Mouse (Mus musculus) MN1 (cell line): Measurements from ENCODE around the gene Lsamp.

Source experiments
- DNase-seq: peaks from one replicate; pipeline ENCODE4 v3.0.0-alpha.2; 2016; ENCODE audit warnings: low spot score

Gene Lsamp

DNA sequence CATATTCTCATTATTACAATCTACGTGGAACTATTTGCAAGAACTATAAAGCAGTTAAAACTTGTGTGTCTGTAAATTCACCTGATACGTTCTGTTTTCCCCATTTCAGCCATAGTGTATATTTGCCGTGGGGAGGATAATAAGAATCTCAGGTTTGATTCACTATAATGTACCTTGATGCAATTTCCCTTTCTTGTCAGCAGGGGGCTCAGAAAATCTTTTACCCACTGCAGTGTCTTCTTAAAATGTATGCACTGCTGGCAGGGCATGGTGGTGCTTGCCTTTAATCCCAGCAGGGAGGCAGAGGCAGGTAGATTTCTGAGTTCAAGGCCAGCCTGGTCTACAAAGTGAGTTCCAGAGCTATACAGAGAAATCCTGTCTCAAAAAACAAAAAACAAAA, 287.7 kb downstream of the Lsamp start:
- no peak for DNase-seq

DNA sequence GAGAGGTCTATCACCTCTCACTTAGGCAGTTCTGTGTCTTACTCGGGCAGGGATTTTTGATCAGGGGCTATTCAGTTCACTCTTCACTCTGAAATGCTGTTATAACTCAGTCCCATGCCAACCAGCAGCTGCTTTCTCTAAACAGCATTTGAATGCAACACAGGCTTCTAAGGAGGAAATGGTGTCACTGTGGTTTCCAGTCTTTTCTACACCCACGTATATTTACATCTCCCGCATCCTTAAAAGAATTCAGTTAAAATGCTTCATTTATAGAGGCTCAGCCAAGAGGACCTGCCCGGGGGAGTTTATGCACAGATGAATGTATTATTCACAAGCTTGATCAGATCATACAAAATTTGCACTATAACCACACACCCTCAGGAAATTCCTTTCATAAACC, 306.0 kb downstream of the Lsamp start:
- DNase-seq: no peak

DNA sequence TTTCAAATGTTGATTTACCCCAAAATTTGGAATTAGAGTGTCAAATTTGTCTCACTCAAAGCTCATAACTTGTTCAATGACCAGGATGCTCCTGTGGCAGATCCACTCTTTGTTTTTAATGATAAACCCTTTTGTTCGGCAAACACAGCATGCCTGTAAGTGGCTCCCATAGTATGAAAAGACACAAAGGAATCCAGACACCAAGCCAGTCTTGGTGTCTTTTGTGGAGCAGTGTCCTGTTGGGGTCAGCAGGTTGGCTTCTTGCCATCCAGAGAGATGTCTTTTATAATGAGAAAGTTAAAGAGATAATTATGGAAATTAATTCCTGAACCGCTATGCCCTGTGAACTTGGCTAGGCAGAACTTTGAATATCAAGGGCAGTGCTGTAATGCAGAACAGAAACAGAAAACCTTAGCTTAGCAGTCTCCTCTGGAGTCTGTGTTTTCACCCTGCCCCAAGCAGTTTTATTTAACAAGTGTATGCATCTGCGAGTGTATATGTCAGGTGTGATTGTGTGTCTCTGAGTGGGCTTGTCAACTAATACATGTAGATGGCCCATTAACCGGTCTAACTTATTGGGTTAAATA, 310.2 kb downstream of the Lsamp start:
- DNase-seq: no peak

DNA sequence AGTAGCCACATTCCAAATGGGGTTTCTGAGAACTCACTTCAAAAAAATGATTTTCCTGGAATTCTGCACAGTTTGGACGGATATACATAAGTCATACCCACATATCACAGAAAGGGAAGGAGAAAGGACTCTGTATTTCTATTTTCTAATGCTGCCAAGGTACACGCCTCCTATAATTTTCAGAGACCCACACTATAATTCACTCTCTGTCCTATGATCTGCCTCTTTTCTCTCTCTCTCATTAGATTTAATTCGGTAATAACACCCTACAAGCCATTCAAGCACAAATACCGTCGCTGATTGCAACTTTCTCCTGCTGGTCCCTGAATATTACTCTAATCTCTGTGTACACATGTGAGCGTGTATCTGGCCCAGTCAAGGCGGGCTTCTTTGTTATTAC, 311.1 kb downstream of the Lsamp start:
- no peak for DNase-seq

DNA sequence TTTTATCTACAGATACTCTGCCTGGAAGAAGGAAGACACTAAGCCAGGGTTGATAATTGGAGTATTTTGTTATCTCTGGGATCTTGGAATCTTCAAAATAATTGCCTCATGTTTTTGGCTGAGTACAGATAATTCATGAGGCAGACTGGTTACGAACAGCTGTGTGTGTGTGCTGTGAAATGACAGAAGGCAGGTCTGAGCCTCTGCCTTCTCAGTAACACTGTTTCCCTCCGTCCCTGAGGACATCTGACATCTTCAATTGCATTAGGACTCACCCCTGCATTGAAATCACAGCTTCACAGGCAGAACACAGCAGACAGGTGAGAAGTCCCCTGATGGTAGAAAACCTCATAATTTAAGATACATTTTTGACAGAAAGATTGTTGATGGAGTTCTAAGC, 323.5 kb downstream of the Lsamp start:
- DNase-seq: no peak

DNA sequence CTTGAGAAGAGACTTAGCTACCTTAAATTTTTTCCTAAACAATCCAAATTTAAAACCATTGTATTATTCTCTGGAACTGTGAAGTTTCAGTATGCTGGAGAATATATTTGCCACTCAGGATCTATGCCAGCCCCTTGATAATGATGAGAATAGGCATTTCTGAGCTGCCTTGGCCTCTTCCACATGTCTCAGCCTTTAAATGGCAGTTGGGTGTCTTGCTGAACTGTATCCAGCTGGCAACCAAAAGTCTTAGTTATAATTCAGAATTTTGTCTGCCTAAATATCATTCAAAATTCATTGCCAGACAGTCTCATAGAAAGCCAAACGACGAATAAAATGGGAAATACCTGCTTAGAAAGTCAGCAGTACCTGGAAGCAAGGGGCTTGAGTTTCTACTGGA, 332.0 kb downstream of the Lsamp start:
- DNase-seq: no peak

DNA sequence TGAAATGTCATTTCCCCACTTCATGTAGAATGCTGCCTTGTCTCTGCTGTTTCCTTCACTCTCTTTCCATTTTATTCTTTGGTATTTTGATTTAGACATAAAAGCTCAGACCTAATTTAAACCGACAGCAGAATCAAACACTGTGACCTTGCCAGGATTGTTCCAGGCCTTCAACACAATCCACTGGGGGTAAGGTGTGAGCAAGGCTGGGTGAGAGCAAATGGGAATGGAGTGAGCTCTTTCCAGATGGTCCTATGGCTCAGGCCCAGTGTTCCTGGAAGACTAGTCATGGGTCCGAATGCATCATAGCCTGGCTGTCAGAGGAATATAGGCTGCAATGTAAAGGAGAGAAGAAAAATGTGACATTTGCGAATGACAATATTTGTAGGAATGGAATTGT, 340.6 kb downstream of the Lsamp start:
- DNase-seq: no peak

DNA sequence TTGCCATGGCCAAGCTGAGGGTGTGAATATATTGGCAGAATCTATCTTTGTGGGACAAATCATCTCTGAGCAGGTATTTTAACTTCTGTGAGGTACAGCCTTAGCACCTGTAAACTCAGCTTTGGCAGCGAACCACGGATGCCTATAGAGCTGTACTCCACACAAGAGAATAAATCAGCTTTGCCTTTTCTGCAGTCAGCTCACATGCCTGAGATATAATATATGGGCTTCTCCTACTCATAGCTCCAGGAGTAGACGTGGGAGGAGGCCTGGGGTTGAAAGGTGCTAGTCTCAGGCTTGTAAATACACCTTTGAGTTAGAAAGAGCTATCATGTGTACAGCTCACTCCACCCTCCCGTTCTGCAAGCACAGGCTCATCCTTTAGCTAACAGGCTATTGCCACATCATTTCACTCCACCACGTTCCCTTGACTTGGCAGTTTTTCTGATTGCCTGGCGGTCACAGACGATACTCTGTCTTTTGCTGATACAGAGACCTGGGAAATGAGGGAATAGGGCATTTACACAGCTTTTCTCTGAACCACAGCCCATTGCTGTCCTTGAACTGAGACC, 344.2 kb downstream of the Lsamp start:
- DNase-seq: no peak

DNA sequence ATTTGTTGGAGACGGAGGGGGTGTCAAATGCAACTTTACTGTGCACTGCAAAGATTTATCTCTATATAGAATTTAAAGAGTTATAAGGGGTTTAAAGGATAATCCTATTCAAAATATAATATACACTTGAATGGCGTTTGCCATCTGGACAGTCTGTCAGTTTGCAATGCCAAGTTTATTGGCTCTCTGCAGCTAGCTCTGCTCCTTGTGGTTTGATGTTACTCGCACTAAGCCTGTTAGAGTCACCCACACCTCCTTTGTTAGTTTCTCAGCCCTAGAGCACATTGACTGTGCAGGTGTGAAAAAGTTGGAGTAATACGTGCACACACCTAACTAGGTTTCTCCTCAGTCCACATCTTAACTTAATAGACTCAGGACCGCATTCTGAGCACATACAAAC, 385.5 kb downstream of the Lsamp start:
- DNase-seq: no peak

DNA sequence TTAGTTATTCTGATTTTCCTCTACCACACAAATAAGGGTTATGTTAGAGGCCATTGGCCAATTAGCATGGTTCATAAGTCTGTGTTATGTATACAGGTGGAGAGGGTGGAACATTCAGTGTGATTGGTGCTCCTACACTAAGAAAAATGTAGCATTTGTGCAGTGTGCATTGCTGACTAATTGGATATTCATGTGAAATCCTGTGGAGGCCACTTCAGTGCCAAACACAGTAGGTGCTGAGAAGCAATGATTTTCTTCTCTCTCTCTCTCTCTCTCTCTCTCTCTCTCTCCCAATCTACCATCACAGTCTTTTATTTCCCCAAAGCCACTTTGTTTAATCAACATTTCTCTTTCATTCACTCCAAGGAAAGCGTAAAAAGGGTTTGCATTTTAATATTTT, 387.1 kb downstream of the Lsamp start:
- no peak for DNase-seq

DNA sequence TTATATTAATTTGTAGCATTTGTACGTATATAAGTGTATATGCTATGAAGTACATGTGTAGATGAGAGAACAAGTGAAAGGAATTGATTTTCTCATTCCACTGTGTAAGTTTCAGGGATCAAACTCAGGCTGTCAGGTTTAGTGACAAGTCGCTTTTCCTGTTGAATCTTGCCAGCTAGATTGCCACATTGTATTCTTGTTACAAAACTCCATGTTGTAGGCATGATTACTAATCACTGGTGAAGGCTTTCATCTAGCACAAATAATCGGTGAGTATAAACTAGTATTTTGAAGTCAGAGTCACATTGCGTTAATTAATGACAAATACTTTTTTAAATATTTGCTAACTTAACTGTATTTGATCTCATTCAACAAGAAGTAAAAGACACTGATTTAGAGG, 391.2 kb downstream of the Lsamp start:
- DNase-seq: no peak

DNA sequence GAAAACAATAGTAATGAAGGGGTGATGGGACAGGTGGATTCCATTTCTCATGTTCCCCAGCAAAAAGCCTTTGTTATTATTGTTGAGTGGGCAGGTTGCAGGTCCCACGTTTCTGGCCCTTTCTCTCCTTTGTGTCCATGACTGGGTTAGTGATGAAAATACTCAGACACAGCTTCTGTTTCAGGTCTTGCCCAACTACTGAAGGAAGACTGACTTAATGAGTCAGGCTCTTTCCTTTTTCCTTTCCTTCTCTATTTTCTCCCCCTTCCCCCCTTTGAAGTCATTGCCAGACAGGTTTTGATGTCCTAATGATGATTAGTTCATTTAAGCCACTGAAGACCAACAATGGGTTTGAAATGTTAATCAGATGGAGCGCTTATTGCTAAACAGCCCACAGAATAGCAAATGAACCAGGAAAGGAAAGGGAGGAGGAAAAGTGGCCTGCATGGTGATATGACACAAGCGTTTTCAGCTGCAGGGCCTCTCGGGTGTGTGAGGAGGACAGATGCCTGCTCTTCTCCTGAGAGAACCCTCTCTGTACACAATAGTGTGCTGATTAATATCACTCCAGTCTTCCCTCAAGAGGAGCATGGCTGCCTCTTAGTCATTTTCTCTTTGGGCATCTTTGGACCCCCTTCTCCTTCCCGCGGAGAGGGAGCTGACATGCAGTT, 393.1 kb downstream of the Lsamp start:
- DNase-seq: no peak

DNA sequence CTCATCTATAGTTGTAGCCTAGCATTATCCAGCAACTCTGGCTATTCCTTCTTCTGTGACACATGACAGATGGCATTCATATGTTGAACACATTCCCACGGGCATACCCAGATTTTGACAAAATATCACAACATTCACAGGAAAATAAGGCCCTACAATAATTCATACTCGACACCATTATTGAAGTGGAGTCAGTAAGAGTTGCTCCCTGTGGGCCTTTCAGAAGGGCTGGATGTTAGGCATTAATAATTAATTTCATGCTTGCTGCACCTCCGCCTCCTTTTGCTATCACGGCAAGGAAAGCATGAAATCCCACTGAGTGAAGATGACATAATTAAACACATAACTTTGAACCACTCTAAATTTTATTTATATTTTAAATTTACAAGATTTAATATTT, 407.9 kb downstream of the Lsamp start:
- no peak for DNase-seq

DNA sequence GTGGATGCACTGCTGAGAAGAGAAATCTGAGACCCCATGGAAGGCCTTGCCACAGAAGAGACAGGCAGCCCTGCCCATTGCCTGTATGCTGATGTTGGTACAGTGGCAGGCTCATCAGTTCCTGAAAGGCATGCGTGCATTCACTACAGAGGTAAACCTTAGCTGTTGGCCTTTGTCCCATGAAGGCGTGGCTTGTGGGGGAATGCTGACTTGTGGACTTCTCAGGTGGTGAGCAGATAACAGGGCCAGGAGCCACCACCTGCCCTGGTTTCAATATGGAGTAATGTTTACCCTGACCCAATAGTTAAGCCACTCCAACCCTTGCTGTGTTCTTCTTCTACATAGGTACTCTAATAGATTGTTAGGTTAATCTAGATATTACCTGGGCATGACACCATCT, 415.4 kb downstream of the Lsamp start:
- no peak for DNase-seq

DNA sequence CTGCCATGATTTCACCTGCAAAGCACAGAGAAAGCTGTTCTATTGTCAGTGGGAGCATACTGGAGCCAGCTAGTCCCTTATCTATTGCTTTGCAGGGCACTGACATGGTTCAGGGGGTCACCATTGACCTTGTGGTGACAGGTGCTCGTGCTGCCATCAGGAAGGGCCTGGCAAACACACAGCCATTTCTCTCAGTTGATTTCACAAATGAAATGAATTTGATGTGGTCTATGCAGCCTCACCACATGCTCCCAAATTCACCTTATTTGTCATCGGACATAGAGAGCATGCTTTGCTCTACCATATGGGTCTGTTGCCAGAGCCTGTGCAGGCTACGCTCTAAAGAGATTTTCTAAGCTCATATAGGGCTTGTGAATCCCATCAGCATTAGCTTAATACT, 450.1 kb downstream of the Lsamp start:
- no peak for DNase-seq

DNA sequence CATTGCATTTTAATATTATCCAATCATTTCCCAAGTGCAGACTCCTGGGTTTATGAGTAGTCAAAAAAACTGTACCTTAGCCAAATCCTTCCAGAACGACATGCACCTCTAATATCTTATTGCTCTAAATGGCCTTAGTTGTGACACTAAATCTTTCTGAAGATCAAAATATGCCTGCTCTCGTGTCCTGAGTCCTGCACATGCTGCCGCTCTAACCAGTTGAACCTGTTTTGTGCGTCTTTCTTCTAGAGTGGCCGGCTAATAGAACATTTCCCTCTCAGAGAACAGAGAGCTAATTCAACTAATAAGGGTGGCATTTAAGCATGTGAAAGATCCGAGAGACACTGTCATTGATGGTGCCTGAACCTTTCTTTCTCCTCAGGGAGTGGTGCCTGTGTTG, 452.3 kb downstream of the Lsamp start:
- DNase-seq: no peak

DNA sequence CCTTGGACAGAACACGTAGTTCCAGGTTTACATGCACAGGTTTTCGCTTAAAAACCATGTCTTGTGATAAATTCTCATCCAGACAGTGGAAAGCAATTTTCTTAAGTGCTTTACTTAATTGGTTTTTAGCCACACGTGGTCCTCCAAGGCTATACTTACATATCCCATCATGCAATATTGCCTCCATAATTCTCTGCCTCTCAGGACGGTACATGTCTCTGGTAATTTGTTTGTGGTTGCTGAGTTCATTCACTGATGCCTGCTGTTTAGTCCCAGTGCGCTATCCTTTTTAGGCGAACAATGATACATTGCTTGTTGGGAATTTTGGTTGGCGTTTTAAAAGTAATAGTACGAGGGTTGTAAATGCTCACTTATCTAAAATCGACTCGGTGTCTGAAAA, 453.7 kb downstream of the Lsamp start:
- no peak for DNase-seq

DNA sequence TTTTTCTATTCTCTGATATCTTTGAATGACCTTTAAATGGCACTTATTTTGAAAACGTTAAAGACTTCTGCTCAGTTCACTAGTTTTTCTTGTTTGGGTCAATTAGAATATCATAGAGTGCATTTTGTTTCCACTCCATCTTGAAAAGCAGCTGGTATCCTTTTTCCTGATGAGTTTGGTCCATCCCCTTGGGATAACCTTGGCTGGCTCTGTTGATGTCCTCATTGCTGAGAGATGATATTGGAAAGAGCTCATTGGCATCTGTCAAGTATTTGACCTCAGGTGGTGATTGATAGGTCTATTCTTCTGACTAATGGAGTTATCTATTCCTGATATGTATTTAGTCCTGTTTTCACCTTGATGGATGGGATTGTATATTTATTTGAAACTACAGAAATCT, 454.7 kb downstream of the Lsamp start:
- no peak for DNase-seq

DNA sequence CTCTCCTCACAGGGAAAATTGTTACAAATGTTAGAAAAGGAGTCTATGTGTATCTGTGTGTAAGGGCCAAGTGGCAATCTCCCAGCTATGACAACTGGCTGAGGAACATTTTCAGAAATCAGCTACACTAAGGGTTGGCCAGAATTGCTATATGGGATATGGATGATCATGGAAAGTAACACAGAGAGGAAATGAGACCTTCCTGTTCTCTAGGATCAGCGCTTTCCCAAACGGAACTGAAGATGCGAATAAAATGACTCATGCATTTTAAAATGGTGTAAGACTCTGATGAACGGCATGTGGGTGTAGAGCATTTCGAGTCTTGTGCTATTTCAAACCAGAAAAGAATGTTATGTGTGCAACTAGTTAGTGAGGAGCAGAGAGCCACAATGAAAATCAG, 462.4 kb downstream of the Lsamp start:
- DNase-seq: no peak

DNA sequence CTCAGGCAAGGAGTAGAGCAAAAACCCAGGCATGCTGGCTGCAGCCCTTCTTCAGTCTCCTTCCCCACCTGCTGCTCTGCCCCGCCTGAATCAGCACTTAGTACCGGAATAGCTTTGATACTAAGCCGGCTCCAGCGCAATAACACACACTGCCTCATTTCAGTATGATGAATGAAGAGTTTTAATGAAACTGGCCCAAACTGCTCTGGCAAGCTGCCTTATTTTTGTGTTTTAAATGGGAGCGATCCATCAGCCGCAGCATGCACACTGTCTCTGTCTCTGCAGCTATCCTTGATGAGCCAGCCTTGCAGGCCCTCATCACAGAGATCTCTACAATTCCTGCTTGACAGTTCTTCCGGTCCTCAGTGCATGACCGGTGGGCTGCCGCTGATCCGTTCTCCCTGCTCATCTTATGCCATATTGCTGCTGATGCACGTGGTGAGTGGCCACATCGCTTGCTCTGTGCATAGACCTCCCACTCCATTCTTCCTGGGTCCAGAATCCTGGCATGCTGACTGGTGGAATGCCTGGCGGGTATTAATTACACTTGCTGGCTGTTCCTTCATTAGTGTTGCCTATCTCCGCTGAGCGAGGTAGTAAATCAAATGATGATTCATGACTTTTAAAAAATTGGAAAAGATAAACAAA, 479.4 kb downstream of the Lsamp start:
- no peak for DNase-seq

DNA sequence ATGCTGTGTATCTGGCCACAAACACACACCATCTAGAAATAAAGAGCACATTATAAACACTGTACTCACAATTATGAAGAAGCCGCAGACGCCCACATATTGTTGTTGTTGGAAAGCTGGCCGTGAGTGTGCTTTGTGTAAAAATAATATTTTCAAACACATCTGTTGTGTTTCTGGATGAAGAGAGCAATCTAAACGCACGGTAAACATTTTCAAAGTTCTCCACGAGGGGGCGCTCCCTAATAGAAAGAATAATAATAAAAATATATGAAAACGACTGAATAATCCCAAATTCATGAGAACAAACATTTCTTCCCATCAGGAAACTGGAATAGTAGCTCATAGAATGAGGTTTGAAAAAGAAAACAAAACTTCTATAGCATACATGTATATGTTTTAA, 482.4 kb downstream of the Lsamp start:
- no peak for DNase-seq

DNA sequence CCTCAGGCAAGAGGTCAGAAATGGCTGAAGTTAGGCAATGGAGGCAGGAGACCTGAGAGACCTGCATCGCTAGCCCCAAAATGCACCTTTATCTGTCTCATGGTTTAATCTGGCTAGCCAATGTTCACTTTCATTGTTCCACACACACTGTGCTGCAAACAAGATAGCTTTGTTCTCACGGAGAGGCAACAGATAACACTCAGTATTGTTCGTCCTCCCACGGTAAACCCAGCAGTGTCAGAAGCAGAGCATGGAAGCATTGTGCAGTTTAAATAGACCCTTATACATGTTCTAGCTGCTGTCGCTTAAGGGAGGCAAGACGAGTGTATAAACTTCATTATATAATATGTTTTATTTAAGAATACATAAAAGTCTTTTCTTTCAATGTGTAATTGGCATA, 486.8 kb downstream of the Lsamp start:
- no peak for DNase-seq

DNA sequence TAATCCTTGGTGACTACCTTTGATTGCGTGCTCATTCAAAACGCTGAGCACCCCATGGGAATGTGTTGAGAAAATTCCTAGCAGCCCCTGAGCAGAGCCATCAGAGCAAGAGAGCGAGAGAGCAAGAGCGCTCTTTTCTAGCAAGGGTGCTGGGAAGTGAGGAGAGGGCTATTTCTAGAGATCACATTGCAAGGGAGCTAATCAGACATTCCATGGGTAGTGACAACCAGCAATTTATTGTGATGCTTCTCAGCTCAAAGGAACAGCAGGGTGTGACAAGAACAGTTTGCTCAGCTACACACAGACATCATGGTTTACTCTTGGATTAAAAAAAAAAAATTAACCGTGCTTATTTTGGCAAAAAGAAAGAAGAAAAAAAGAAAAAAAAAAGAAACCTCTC, 487.8 kb downstream of the Lsamp start:
- no peak for DNase-seq

DNA sequence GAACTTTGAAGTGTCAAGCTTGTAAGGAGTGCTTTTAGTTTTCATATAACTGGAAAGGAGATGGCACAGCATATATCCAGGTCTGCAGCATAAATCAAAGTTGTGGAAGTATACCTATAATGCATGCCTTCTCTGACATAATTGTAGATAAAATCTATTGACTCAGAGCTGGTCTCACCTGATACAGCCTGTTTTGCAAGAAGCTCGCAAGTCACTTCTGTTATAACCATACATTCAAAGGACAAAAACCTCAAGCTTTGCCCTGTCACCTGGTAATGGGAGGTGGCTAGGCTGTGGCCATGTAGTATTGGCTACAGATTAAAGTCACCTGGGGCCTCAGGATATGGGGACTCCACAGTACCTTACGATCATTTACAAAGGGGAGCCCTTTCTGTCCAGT, 507.4 kb downstream of the Lsamp start:
- DNase-seq: no peak
